In genomic region chr16:95746565-95746964, GRCm38 (mm10) we compare ENCODE assay signal across 28 mouse cellular contexts. TPM values are rescaled to one million over a fixed set of nuclear protein-coding genes. Genes with fewer than 3 reads are reported as not detected.
DNase-seq lines count a peak whose midpoint lies in the region; ATAC-seq lines count a peak whose summit lies in the region.
"Had no signal": no experiment of that assay in that cellular context is flagged by ENCODE, and none has a peak within 500 bp of the region (broad histone marks: within the 10 kb centered on the region; RNA-seq: fewer than 3 reads in every experiment).

No protein-coding gene starts in this region.

- WGBS in heart, embryonic 15.5 days: 82% methylated on average over 2 of the region's 2 CpGs
- WGBS in heart, embryonic 12.5 days: 79% methylated on average over 2 of the region's 2 CpGs
- WGBS in kidney, embryonic 16.5 days: 76% methylated on average over 2 of the region's 2 CpGs

- H3K9ac ChIP-seq in heart, embryonic 15.5 days: no peak overlapping the region
- H3K9ac ChIP-seq in heart, embryonic 12.5 days: no peak overlapping the region
- no peak overlapping the region for H3K9ac ChIP-seq in kidney, embryonic 16.5 days (replicated peaks; ENCODE audit: low read length)
- H3K9ac ChIP-seq: forebrain, embryonic 15.5 days; hindbrain, embryonic 13.5 days; limb, embryonic 15.5 days; liver, embryonic 13.5 days had no signal

- peak overlapping the region; percentile 48; the same call in 1 of the 2 replicates for H3K27ac ChIP-seq in heart, embryonic 15.5 days
- H3K27ac ChIP-seq in heart, embryonic 12.5 days (ENCODE audit: poor library complexity, severe bottlenecking): no peak overlapping the region
- H3K27ac ChIP-seq in kidney, embryonic 16.5 days (ENCODE audit: low read length): no peak overlapping the region; the same call in 1 of the 2 replicates
- peak overlapping the region; percentile 96 for H3K27ac ChIP-seq in brown adipose tissue, adult 24 weeks (replicated peaks; ENCODE audit: low read depth, low read length)
- H3K27ac ChIP-seq: forebrain, embryonic 10.5 days; forebrain, embryonic 15.5 days; hindbrain, embryonic 13.5 days; limb, embryonic 15.5 days; liver, embryonic 13.5 days had no signal

- DNase-seq in kidney, postnatal 10 days: no peak
- peak; percentile 45 for DNase-seq in 416B (ENCODE audit: low read depth)
- no peak for DNase-seq in ovary, postnatal 10 days (ENCODE audit: low spot score)
- DNase-seq: adrenal gland, adult 2 months; adrenal gland, postnatal 36 days; cerebellum, adult 2 months; cerebellum, postnatal 25 days; heart, postnatal 36 days; layer of hippocampus, postnatal 36 days; left cerebral cortex, postnatal 4 days; liver, embryonic 13.5 days; lung, adult 18-20 months; lung, postnatal 10 days; midbrain, embryonic 14.5 days; retina, postnatal 1 day; right cerebral cortex, postnatal 25 days; thymus, postnatal 4 days had no signal

- H3K9me3 ChIP-seq in heart, embryonic 15.5 days (replicated peaks): no peaks in the 10 kb centered on the region
- no peaks in the 10 kb centered on the region for H3K9me3 ChIP-seq in heart, embryonic 12.5 days (replicated peaks)
- H3K9me3 ChIP-seq in kidney, embryonic 16.5 days (ENCODE audit: low read length): no peaks in the 10 kb centered on the region
- H3K9me3 ChIP-seq: forebrain, embryonic 10.5 days; forebrain, embryonic 15.5 days; hindbrain, embryonic 13.5 days; limb, embryonic 15.5 days; liver, embryonic 13.5 days had no signal

- no peak for ATAC-seq in heart, embryonic 15.5 days (replicated peaks; ENCODE audit: insufficient number of reproducible peaks, insufficient read depth, low FRiP score, low read depth)
- ATAC-seq in heart, embryonic 12.5 days (ENCODE audit: insufficient number of reproducible peaks, low FRiP score): no peak
- ATAC-seq in kidney, embryonic 16.5 days (ENCODE audit: low FRiP score, low TSS enrichment): 0 out of 2 replicates have a peak, but pooled peaks have one; percentile 55
- ATAC-seq: activated CD4-positive, CD25-positive, alpha-beta regulatory T cell, adult 4 months; forebrain, embryonic 15.5 days; intestine, postnatal 0 days had no signal

- H3K4me1 ChIP-seq in heart, embryonic 15.5 days (replicated peaks): peaks cover 26% of the 10 kb centered on the region
- 0 out of 2 replicates have a peak, but pooled peaks cover 12% of the 10 kb centered on the region for H3K4me1 ChIP-seq in heart, embryonic 12.5 days (replicated peaks)
- H3K4me1 ChIP-seq in kidney, embryonic 16.5 days (ENCODE audit: insufficient read depth, low read length): peaks cover 21% of the 10 kb centered on the region
- peaks cover 42% of the 10 kb centered on the region for H3K4me1 ChIP-seq in brown adipose tissue, adult 24 weeks (ENCODE audit: control insufficient read depth, insufficient read depth, insufficient read length, low read length)

- H3K4me3 ChIP-seq in heart, embryonic 15.5 days: no peak overlapping the region
- no peak overlapping the region for H3K4me3 ChIP-seq in heart, embryonic 12.5 days
- H3K4me3 ChIP-seq in kidney, embryonic 16.5 days (ENCODE audit: low read length): no peak overlapping the region
- H3K4me3 ChIP-seq in brown adipose tissue, adult 24 weeks (ENCODE audit: insufficient read depth, low read depth, low read length): no peak overlapping the region
- H3K4me3 ChIP-seq: forebrain, embryonic 10.5 days; forebrain, embryonic 15.5 days; hindbrain, embryonic 13.5 days; limb, embryonic 15.5 days; liver, embryonic 13.5 days had no signal

- no peaks in the 10 kb centered on the region for H3K36me3 ChIP-seq in heart, embryonic 15.5 days
- no peaks in the 10 kb centered on the region for H3K36me3 ChIP-seq in heart, embryonic 12.5 days
- H3K36me3 ChIP-seq in kidney, embryonic 16.5 days (ENCODE audit: insufficient read depth, low read length): no peaks in the 10 kb centered on the region
- H3K36me3 ChIP-seq: forebrain, embryonic 10.5 days; forebrain, embryonic 15.5 days; hindbrain, embryonic 13.5 days; limb, embryonic 15.5 days; liver, embryonic 13.5 days had no signal

- no peaks in the 10 kb centered on the region for H3K27me3 ChIP-seq in heart, embryonic 15.5 days
- no peaks in the 10 kb centered on the region for H3K27me3 ChIP-seq in heart, embryonic 12.5 days (replicated peaks)
- no peaks in the 10 kb centered on the region for H3K27me3 ChIP-seq in kidney, embryonic 16.5 days (ENCODE audit: insufficient read depth, low read length)
- H3K27me3 ChIP-seq: CH12.LX; forebrain, embryonic 15.5 days; hindbrain, embryonic 13.5 days; limb, embryonic 15.5 days; liver, embryonic 13.5 days had no signal

- H3K4me2 ChIP-seq in heart, embryonic 15.5 days: no peak overlapping the region
- no peak overlapping the region for H3K4me2 ChIP-seq in heart, embryonic 12.5 days
- H3K4me2 ChIP-seq in kidney, embryonic 16.5 days (replicated peaks; ENCODE audit: low read depth, low read length): no peak overlapping the region
- H3K4me2 ChIP-seq: forebrain, embryonic 15.5 days; hindbrain, embryonic 13.5 days; limb, embryonic 15.5 days; liver, embryonic 13.5 days had no signal

RNA-seq across cellular contexts. Expression of gene Ets2, which starts 44.7 kb away (rescaled TPM):
- polyA plus RNA-seq in heart, embryonic 15.5 days (2015; fragmentation: Nextera tagmentation; extraction: Ambion mirVana): 56.5 and 65.0 TPM in 2 replicates
- polyA plus RNA-seq in heart, embryonic 12.5 days (2016; fragmentation: Nextera tagmentation; extraction: Ambion mirVana): 52.0 and 59.0 TPM in 2 replicates
- 69.3 and 72.7 TPM in 2 replicates for polyA plus RNA-seq in kidney, embryonic 16.5 days (2015; fragmentation: Nextera tagmentation; extraction: Ambion mirVana)
- 11.8 and 19.5 TPM in 2 replicates for polyA plus RNA-seq in brown adipose tissue, adult 24 weeks (2012; ENCODE audit: insufficient read depth, insufficient read length, missing spikeins)

Comparison
In these comparisons a context has a peak if more than half of its experiments do, and no peak if none do; other contexts are left out.
1. H3K27ac ChIP-seq: peak in heart, embryonic 15.5 days (single experiment) and brown adipose tissue, adult 24 weeks (single experiment); none in heart, embryonic 12.5 days (single experiment) and kidney, embryonic 16.5 days (single experiment).